Mouse (Mus musculus) brain, embryonic 14.5 days (tissue): ENCODE results near the gene Rnf181.

Experiments used
- CTCF ChIP-seq: fragments of 200-500 bp; IDR thresholded peaks from 2 replicates; pipeline ENCODE4 v1.5.1; 2012; ENCODE audit warnings: inconsistent platforms, mild to moderate bottlenecking, moderate library complexity, borderline replicate concordance; ENCODE audit not compliant: insufficient read depth, insufficient read length; ENCODE audit errors: extremely low read depth
- POLR2A ChIP-seq: fragments of 200-500 bp; IDR thresholded peaks from 2 replicates; pipeline ENCODE4 v1.6.1; 2012; ENCODE audit warnings: mild to moderate bottlenecking, inconsistent platforms, borderline replicate concordance; ENCODE audit not compliant: poor library complexity, insufficient read depth, insufficient read length, severe bottlenecking; ENCODE audit errors: extremely low read depth

- TF ChIP-seq POLR2A = no peak
- peak; percentile 38; the same call in 1 of the 2 replicates for TF ChIP-seq CTCF
These were observed 11.5 kb downstream of the Rnf181 start, which contains the start of gene Tmem150a for GRCm38 (mm10) chr6:72355066-72355911.
